Mouse (Mus musculus) lung, embryonic 15.5 days (tissue): ENCODE measurements around the gene Mrpl34. TPM values are rescaled to one million over a fixed set of nuclear protein-coding genes. Genes with fewer than 3 reads are reported as not detected.

Experiments
- ATAC-seq: fragments of 200-750 bp; cut with Nextera tagmentation; 2 replicates; pipeline ENCODE4 v1.8.0; 2017; ENCODE audit warnings: moderate number of reproducible peaks, borderline replicate concordance; ENCODE audit not compliant: low FRiP score, low TSS enrichment; ENCODE audit errors: extremely low read depth
- H3K27ac ChIP-seq: fragments of 300-500 bp; sonication (generic); 2 replicates; pipeline ENCODE4 v1.5.1; 2015; ENCODE audit warnings: moderate library complexity, mild to moderate bottlenecking, inconsistent platforms
- H3K27me3 ChIP-seq: fragments of 300-500 bp; sonication (generic); 2 replicates; pipeline ENCODE4 v1.6.1; 2015; ENCODE audit warnings: inconsistent platforms
- H3K36me3 ChIP-seq: fragments of 300-500 bp; sonication (generic); 2 replicates; pipeline ENCODE4 v1.6.1; 2015; ENCODE audit warnings: inconsistent platforms
- H3K4me1 ChIP-seq: fragments of 300-500 bp; sonication (generic); 2 replicates; pipeline ENCODE4 v1.6.1; 2015; ENCODE audit warnings: inconsistent platforms
- H3K4me2 ChIP-seq: fragments of 300-500 bp; sonication (generic); 2 replicates; pipeline ENCODE4 v1.6.1; 2015; ENCODE audit warnings: inconsistent platforms, mild to moderate bottlenecking, moderate library complexity
- H3K4me3 ChIP-seq: fragments of 300-500 bp; sonication (generic); 2 replicates; pipeline ENCODE4 v1.5.1; 2015; ENCODE audit warnings: mild to moderate bottlenecking, inconsistent platforms
- H3K9ac ChIP-seq: fragments of 300-500 bp; sonication (generic); 2 replicates; pipeline ENCODE4 v1.6.1; 2015; ENCODE audit warnings: inconsistent platforms
- H3K9me3 ChIP-seq: fragments of 300-500 bp; sonication (generic); 2 replicates; pipeline ENCODE4 v1.6.1; 2016; ENCODE audit warnings: inconsistent platforms
- WGBS: fragments of 180-500 bp; shearing (Covaris S2); methylation state at CpG from one replicate; pipeline ENCODE4 v1.1.7; 2015; 5-methylcytosine and 5-hydroxymethylcytosine counted together
- polyA plus RNA-seq: library from polyadenylated mRNA; unstranded; fragments of >200 nt; fragmentation: Nextera tagmentation; extraction: Ambion mirVana; gene quantifications from 2 replicates; pipeline ENCODE4 v1.2.1, GENCODE M21; 2015

Gene Mrpl34
- polyA plus RNA-seq, 1 experiment from 2014 or later = 130 TPM

GRCm38 (mm10) chr8:71460716-71461115, 4.0 kb upstream of the Mrpl34 start:
- ATAC-seq = no peak
- H3K4me1 ChIP-seq = peaks cover 26% of the 10 kb centered on the region
- no peak overlapping the region for H3K4me2 ChIP-seq
- 91% methylated on average over 6 of the region's 6 CpGs for WGBS
- H3K9ac ChIP-seq = no peak overlapping the region
- no peaks in the 10 kb centered on the region for H3K9me3 ChIP-seq
- no peak overlapping the region for H3K4me3 ChIP-seq
- H3K27ac ChIP-seq = no peak overlapping the region
- H3K36me3 ChIP-seq = peaks cover 24% of the 10 kb centered on the region
- H3K27me3 ChIP-seq = no peaks in the 10 kb centered on the region

- H3K27me3 ChIP-seq = no peaks in the 10 kb centered on the region
- H3K27ac ChIP-seq = no peak overlapping the region
- ATAC-seq = no peak
- H3K9me3 ChIP-seq = no peaks in the 10 kb centered on the region
- peaks cover 32% of the 10 kb centered on the region for H3K4me1 ChIP-seq
- H3K9ac ChIP-seq = no peak overlapping the region
- WGBS = 74% methylated on average over 46 of the region's 47 CpGs
- no peak overlapping the region for H3K4me3 ChIP-seq
- H3K4me2 ChIP-seq = no peak overlapping the region
- H3K36me3 ChIP-seq = peaks cover 24% of the 10 kb centered on the region
Observed at GRCm38 (mm10) chr8:71461152-71461840, 3.5 kb upstream of the Mrpl34 start.

- no peak for ATAC-seq
- 65% methylated on average over 4 of the region's 4 CpGs for WGBS
- no peaks in the 10 kb centered on the region for H3K9me3 ChIP-seq
- peaks cover 24% of the 10 kb centered on the region for H3K36me3 ChIP-seq
- H3K4me3 ChIP-seq = peak overlapping the region; percentile 87
- H3K27ac ChIP-seq = no peak overlapping the region
- peaks cover 31% of the 10 kb centered on the region for H3K4me1 ChIP-seq
- H3K4me2 ChIP-seq = peak overlapping the region; percentile 93; the same call in 1 of the 2 replicates
- H3K27me3 ChIP-seq = no peaks in the 10 kb centered on the region
- H3K9ac ChIP-seq = peak overlapping the region; percentile 74
Observed at GRCm38 (mm10) chr8:71462191-71462590, 2.6 kb upstream of the Mrpl34 start.

GRCm38 (mm10) chr8:71462786-71463185, 2.0 kb upstream of the Mrpl34 start:
- H3K27me3 ChIP-seq = no peaks in the 10 kb centered on the region
- H3K4me2 ChIP-seq = peak overlapping the region; percentile 93
- peak overlapping the region; percentile 87 for H3K4me3 ChIP-seq
- WGBS = 4% methylated on average over 16 of the region's 16 CpGs
- H3K4me1 ChIP-seq = peaks cover 29% of the 10 kb centered on the region
- H3K9me3 ChIP-seq = no peaks in the 10 kb centered on the region
- H3K9ac ChIP-seq = peak overlapping the region; percentile 74
- ATAC-seq = no peak
- peak overlapping the region; percentile 96 for H3K27ac ChIP-seq
- H3K36me3 ChIP-seq = peaks cover 21% of the 10 kb centered on the region

GRCm38 (mm10) chr8:71463188-71464033, 1.3 kb upstream of the Mrpl34 start, which contains the start of gene Abhd8:
Gene Abhd8 (minus strand): TSS chr8:71463655.
- no peaks in the 10 kb centered on the region for H3K9me3 ChIP-seq
- peak; percentile 85 for ATAC-seq
- H3K27me3 ChIP-seq = no peaks in the 10 kb centered on the region
- peak within 1 kb of the TSS; percentile 96 for H3K27ac ChIP-seq
- H3K4me1 ChIP-seq = peaks cover 29% of the 10 kb centered on the region
- peaks cover 18% of the 10 kb centered on the region for H3K36me3 ChIP-seq
- H3K4me2 ChIP-seq = peak within 1 kb of the TSS; percentile 93
- H3K9ac ChIP-seq = peak within 1 kb of the TSS; percentile 74
- peak within 1 kb of the TSS; percentile 87 for H3K4me3 ChIP-seq
- WGBS = under 1% methylated on average over 55 of the region's 55 CpGs

- Histone ChIP-seq H3K4me2 (peak overlapping the region; percentile 93), H3K4me3 (peak overlapping the region; percentile 87), H3K9ac (peak overlapping the region; percentile 44; the same call in 1 of the 2 replicates), H3K36me3 (peaks cover 9% of the 10 kb centered on the region), H3K4me1 (peaks cover 42% of the 10 kb centered on the region), H3K9me3 (no peaks in the 10 kb centered on the region), H3K27me3 (no peaks in the 10 kb centered on the region), H3K27ac (no peak overlapping the region)
- ATAC-seq = no peak
- 77% methylated on average over 8 of the region's 8 CpGs for WGBS
Observed at GRCm38 (mm10) chr8:71465733-71466132, 974 bp downstream of the Mrpl34 start.

GRCm38 (mm10) chr8:71466198-71466597, 1.4 kb downstream of the Mrpl34 start:
- no peak overlapping the region for H3K9ac ChIP-seq
- H3K4me2 ChIP-seq = no peak overlapping the region
- H3K4me1 ChIP-seq = peaks cover 47% of the 10 kb centered on the region
- ATAC-seq = no peak
- H3K4me3 ChIP-seq = no peak overlapping the region
- peaks cover 4% of the 10 kb centered on the region; the same call in 1 of the 2 replicates for H3K36me3 ChIP-seq
- no peak overlapping the region for H3K27ac ChIP-seq
- H3K9me3 ChIP-seq = no peaks in the 10 kb centered on the region
- 98% methylated on average over 5 of the region's 5 CpGs for WGBS
- no peaks in the 10 kb centered on the region for H3K27me3 ChIP-seq

- ATAC-seq = no peak
- WGBS = 78% methylated on average over 2 of the region's 2 CpGs
Observed at GRCm38 (mm10) chr8:71467201-71467600, 2.4 kb downstream of the Mrpl34 start.

GRCm38 (mm10) chr8:71468001-71468400, 3.2 kb downstream of the Mrpl34 start:
- H3K27ac ChIP-seq = no peak overlapping the region
- no peaks in the 10 kb centered on the region for H3K27me3 ChIP-seq
- H3K4me1 ChIP-seq = peaks cover 38% of the 10 kb centered on the region
- H3K4me2 ChIP-seq = no peak overlapping the region
- H3K9me3 ChIP-seq = no peaks in the 10 kb centered on the region
- WGBS = 93% methylated on average over 1 of the region's 1 CpGs
- H3K36me3 ChIP-seq = peaks cover 6% of the 10 kb centered on the region; the same call in 1 of the 2 replicates
- ATAC-seq = no peak
- no peak overlapping the region for H3K4me3 ChIP-seq
- no peak overlapping the region for H3K9ac ChIP-seq

More at GRCm38 (mm10) chr8:71467201-71467600, 2.4 kb downstream of the Mrpl34 start:
- H3K9me3 ChIP-seq = no peaks in the 10 kb centered on the region
- no peak overlapping the region for H3K4me2 ChIP-seq
- H3K4me3 ChIP-seq = no peak overlapping the region
- H3K36me3 ChIP-seq = peaks cover 2% of the 10 kb centered on the region; the same call in 1 of the 2 replicates
- peaks cover 46% of the 10 kb centered on the region for H3K4me1 ChIP-seq
- H3K9ac ChIP-seq = no peak overlapping the region
- no peaks in the 10 kb centered on the region for H3K27me3 ChIP-seq
- no peak overlapping the region for H3K27ac ChIP-seq

- Histone ChIP-seq H3K9ac (peak within 1 kb of the TSS; percentile 77), H3K4me3 (peak within 1 kb of the TSS; percentile 93), H3K27ac (peak within 1 kb of the TSS; percentile 77), H3K4me1 (peaks cover 33% of the 10 kb centered on the region), H3K36me3 (peaks cover 14% of the 10 kb centered on the region; the same call in 1 of the 2 replicates), H3K27me3 (no peaks in the 10 kb centered on the region), H3K4me2 (peak within 1 kb of the TSS; percentile 92), H3K9me3 (no peaks in the 10 kb centered on the region)
- ATAC-seq = peak; percentile 89
- 1% methylated on average over 38 of the region's 52 CpGs for WGBS
Observed at GRCm38 (mm10) chr8:71468916-71469315, 4.2 kb downstream of the Mrpl34 start, which contains the start of gene Dda1. Gene Dda1 (plus strand): TSS chr8:71469199.

GRCm38 (mm10) chr8:71469411-71469810, 4.7 kb downstream of the Mrpl34 start:
- peak; percentile 19; the same call in 1 of the 2 replicates for ATAC-seq
- peak overlapping the region; percentile 77 for H3K9ac ChIP-seq
- H3K36me3 ChIP-seq = peaks cover 19% of the 10 kb centered on the region
- H3K4me3 ChIP-seq = peak overlapping the region; percentile 93
- WGBS = 1% methylated on average over 24 of the region's 24 CpGs
- no peaks in the 10 kb centered on the region for H3K9me3 ChIP-seq
- H3K27me3 ChIP-seq = no peaks in the 10 kb centered on the region
- H3K27ac ChIP-seq = peak overlapping the region; percentile 77
- H3K4me1 ChIP-seq = peaks cover 29% of the 10 kb centered on the region
- H3K4me2 ChIP-seq = peak overlapping the region; percentile 92
